Mouse (Mus musculus) T-helper 1 cell (primary cell): ENCODE results near the gene Tdrkh.

Experiments
- in situ Hi-C: fragments of 300-600 bp; cut with MboI, MseI; formaldehyde crosslinking; loops from one replicate; pipeline ENCODE4 v1.15.1; 2025; ENCODE audit warnings: high pct_unique_total_duplicates

Gene Tdrkh

DNA sequence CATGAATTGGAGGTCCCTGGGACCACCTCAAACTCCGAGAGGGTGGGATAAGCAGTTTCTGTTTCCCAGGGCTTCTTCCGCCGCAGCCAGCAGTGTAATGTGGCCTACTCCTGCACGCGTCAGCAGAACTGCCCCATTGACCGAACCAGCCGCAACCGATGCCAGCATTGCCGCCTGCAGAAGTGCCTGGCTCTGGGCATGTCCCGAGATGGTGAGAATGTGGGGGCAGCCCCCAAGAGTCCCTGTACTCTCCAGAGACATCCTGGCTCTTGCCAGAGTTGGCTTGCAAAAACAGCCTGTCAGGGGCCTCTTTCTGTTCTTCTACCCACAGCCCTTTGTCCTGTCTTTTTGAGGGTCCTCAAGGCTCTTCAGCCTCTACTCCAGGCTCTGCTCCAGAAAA is 25.7 kb upstream of the Tdrkh start:
- in situ Hi-C loops, result no loop called here

DNA sequence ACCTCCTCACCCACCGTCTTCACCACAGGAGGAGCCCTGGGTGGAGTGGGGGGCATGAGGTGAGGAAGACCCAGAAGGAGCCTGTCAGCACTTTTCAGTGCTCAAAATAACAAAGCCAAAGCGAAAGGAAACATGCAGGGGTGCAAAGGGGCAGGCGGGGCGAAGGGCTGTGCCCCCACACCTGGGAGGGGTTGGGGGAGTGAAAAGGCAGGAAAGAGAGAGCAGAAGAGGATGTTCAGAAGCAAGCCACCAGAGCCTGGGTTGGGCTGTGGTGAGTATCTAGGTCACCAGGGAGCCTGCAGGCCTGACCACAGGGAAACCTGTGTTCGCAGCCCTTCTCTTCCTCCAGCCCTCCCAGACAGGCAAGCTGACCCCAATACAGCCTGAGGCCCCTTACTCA is 25.0 kb upstream of the Tdrkh start:
- in situ Hi-C loops, result no loop called here

DNA sequence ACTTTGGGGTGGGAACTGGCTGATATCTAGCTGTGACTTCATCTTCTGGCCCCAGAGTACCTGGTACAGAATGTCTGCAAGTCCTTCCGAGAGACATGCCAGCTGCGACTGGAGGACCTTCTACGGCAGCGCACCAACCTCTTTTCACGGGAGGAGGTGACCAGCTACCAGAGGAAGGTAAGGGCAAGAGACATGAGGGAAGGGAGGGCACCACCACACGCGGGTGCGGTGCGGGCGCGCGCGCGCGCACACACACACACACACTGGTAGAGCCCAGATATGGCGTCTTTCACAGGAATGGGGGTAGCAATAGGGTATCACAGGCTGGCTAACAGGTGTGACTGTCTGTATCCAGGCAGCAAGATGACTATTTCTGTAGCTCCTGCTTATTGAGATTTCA is 23.7 kb upstream of the Tdrkh start:
- in situ Hi-C loops, result no loop called here

DNA sequence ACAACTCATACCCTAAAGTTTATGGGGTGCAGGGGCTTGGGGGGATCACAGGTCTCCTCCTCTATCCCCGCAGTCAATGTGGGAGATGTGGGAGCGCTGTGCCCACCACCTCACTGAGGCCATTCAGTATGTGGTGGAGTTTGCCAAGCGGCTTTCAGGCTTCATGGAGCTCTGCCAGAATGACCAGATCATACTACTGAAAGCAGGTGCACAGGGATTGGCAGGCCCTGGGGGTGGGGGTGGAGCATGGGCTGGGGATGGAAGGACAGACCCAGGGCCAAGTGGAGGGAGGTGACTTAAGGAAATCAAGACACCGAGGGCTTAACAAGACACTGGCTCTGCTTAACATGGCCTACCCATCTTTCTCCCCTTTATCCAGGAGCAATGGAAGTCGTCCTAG is 22.1 kb upstream of the Tdrkh start:
- in situ Hi-C loops, result no loop called here

DNA sequence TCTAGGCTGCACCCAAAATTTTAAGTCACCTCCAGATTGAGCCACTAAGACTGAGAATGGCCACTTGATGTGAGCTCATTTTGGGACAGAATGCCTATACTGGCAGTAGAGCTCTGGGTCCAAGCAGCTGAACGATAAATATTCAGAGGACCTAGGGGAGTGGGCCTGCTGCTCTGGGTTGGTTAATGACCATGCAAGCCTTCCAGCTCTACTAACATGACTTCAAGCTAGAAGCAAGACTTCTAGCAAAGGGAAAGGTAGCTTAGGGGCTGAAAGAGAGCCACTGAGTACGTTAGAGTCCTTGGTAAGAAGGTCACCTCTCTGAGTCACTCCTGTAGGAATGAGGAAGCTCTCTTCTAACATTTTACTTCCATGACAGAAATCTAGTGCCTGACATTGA is 20.9 kb upstream of the Tdrkh start:
- in situ Hi-C loops, result no loop called here

DNA sequence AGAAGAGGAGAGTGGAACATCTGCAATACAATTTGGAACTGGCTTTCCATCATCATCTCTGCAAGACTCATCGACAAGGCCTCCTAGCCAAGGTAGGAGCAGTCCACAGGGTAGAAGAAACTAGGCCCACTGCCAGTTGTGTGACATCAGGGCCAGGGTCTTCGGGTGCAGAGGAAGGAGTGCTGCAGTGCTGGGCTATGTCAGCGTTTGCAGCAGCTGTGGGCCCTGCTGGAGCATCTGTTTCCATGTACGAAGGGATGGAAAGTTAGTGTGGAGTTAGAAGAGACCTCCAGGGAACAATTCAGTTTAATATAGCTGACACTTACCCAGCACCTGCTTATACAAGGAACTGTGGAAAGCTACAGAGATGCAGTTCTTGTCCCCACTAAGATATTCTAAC is 20.0 kb upstream of the Tdrkh start:
- in situ Hi-C loops, result no loop called here

DNA sequence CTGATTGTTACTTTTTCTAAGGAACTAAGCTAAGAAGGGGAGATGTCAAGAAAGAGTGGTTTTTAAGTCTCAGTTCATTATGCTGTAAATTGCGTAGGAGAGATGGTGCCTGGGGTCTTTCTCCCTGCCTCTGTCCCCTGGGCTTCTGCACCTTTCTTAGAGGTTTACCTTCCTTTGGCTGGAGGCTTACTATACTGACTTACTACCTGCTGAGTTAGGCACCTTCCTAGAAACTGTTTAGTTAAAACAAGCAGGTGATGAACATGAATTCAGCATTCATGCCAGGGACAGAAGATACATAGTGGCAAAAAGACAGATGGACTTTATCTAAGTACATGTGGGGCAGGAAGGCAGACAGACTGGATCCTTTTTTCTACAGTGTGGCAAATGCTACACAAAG is 16.7 kb upstream of the Tdrkh start:
- in situ Hi-C loops, result no loop called here

DNA sequence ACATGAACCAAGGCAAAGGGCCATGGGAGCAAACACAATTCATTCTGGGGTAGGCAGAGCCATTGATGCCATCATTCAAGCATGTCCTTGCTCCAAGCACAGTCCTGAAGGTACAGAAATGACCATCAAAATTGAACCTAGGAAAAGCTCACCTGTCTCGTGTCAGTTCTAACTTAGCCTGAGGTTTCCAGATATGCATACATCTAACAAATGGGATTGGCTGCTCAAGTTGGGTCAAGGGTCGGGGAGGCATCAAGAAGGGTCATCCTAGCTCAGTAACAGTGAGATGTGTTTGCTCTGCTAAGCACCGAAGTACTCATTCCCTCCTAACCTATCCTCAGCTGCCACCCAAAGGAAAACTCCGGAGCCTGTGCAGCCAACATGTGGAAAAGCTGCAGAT is 16.2 kb upstream of the Tdrkh start:
- in situ Hi-C loops, result no loop called here

DNA sequence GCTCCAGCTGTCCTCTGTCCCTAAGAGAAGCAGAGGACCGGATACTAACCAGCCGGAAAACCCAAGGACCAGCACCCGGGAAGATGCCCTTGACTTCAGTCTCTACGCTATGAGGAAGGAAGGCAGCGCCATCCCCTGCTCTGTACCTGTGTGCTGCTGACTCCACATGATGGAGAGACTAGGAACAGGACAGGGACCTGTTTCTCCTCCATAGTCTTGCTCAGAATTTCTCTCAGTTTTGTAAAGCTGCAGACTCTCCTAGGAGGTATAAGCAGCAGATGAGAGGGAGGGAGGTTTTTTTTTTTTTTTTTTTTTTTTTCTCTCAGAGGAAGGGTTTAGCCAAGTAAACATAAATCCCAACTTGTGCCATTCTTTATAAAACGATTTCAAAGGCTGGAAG is 14.9 kb upstream of the Tdrkh start, which contains the start of gene Lingo4:
Gene Lingo4 (plus strand): TSS at position 301 of the 400 bp plus-strand sequence.
- in situ Hi-C loops, result no loop called here

DNA sequence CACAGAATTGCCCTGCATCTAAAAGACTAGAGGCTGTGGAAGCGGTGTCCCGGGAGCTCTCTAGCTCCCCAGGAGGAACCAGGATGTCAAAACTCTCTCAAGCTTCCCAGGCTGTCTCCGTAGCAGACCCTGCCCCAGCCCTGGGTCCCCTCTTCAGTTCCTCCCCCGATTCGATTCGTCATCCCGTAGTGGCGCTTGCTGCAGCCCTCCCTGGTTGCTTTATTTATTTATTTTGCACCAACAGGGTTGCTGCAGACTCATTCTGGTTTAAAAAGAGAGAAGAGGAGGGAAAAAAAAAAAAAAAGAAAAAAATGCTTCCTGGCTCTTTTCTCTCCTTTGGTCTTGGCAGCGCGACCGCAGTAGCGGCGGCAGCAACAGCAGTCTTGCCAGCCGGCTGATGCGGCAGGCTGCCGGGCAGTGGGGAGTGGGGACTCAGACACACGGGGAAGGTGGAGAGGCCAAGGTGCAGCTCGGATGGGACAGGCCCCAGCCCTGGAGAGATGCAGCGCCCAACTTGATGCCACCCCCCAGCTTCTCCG is 14.1 kb upstream of the Tdrkh start:
- in situ Hi-C loops, result no loop called here

DNA sequence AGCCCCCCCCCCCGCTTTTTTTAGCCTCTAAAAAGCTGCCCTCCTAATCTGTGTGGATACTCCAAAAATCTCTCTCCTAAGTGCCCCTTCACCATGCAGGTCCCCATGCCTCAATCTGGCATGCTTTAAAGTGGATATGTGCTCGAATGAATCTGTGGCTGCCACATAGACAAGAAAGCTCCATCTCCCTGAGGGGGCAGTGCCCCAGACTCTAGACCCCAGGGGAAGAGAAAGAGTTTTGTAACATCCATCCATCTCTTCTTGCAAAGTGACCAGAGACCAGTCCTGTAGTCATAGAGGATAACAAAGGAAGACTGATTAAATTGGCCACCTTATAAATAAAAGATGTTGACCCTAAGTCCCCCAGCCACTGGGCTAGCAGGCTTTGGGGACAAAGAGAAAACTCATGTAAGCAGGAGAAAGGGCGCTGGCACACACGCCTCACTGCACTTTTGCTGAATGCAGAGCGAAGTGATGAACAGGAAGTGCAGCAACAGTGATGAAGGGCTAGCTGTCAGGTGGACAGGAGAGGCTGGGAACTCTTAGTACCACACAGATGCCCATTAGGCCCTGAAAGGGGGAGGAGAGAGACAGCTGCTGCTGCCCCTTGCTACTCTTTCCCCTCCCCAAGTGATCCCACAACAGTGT is 13.3 kb upstream of the Tdrkh start:
- in situ Hi-C loops, result no loop called here

DNA sequence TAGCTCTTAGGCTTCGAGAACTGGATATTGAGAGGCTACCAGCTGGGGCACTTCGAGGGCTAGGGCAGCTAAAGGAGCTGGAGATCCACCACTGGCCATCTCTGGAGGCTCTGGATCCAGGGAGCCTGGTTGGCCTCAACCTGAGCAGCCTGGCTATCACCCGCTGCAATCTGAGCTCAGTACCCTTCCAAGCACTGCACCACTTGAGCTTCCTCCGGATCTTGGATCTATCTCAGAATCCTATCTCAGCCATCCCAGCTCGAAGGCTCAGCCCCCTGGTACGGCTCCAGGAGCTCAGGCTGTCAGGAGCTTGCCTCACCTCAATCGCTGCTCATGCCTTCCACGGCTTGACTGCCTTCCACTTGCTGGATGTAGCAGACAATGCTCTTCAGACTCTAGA is 10.6 kb upstream of the Tdrkh start:
- in situ Hi-C loops, result no loop called here

DNA sequence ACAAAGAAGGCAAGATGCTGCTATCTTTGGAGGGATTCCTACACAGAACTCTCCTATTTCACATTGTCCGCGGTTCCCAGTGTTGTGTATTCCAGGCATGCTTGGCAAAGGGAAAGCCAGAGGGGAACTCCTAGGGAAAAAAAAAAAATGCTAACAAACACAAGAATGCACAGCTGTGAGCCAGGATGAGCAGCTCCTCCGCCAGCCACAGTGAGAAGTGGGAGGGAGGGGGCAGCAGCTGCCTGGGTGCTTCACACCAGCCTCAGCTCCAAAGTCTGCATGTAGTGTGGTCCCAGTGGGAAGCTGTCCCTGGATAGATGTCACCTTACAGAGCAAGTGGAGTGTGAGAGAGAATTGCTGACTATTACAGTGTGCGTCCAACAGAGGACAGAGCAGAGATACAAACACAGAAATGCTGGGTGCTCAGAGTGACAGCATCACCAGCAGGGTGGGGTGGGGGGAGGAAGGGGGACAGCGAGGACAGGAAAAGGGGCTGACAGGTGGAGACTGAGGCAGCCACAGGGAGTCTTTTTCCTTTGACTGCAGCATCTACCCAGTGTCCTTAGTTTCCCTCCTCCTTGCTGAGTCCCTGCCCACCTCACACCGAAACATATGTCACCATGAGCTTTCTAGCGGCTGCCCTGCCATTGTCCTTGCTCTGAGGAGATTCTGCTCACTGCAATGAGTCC is 8.6 kb upstream of the Tdrkh start:
- in situ Hi-C loops, result no loop called here

DNA sequence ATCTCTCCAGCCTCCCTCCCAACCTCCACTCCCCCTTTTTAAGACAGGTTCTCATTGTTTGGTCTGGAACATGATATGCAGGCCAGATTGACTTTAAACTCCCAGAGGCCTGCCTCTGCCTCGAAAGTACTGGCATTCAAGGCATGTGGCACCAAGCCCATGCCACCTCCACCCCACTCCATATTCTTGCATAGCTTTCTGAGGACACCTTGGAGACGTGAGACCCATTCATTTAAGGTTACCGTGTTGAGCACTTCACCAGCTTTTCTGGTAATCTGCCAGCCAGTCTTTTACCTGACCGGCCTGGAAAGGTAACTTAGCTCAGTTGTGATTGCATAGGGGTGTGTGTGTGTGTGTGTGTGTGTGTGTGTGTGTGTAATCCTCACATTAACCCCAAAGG is 7.5 kb upstream of the Tdrkh start:
- in situ Hi-C loops, result no loop called here

DNA sequence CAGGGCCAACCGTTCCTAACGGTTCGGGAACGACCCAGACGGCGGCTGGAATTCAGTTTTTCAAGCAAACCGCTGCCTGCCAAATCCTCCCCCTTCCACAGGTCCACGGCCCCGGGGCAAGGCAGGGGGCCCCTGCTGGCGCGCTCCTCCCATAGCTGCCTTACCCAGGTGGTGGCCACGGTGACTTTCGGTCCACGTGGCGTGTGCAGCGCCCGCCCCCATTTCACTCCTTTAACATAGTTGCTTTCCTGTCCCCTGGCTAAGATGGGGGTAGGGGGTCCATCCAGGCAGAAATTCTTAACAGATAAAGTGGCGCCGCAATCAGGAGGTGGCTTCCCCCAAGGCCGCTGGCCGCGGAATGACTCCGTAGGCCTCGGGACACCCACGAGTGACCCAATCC is 543 bp upstream of the Tdrkh start:
- in situ Hi-C loops, result no loop called here

DNA sequence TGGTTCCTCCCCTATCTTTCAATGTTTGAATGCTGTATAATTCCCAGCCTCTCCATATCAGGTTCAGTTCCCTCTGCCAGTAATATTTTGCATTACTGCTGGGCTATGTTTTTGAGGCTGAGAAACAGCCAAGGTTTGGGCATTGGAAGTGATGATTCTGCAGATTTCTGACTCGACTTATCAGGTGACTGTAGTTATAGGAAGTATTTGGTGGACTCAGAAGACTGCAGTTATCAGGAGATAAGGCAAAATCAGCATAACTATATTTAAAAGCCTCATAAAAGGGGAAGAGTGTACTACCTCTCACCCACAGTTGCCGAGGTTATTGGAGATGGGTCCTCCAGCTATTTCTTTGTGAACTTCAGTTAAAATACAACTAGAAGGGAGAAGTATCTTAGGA is 17.9 kb downstream of the Tdrkh start:
- in situ Hi-C loops, result no loop called here

DNA sequence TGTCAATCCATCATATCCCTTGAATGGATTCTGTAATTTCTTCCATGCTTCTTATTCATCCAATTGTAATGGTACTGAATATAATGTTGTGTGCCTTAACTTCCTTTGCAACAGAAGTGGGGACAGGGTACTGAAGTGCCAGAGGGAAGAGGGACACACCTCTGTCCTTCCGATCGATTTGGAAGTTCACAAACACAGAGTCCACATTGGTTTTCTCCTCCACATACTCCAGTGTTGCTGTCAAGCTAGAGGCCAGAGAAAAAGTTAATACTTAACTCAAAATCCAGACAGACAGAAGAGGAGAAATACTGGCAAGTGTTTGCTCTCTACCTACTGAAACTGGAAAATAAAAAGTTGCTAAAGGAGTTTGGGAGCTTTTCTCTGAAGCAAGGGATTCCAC is 21.2 kb downstream of the Tdrkh start:
- in situ Hi-C loops, result no loop called here

DNA sequence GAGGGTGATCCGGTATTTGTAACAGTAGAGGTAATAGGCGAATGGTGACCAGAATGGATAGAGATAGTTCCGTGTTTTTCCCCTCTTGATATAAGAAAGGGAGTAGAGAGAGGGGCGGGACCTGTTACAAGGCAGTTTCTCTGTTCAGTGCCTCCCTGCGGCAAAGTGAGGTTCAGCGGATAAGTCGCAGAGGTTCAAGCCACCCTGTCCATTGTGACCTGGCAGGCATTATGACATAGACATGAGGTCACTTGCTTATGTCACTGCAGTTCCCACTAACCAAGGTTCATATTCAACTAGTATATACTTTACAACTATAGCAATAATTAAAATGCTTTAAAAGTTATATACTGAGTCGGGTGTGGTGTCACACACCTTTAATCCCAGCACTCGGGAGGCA is 23.3 kb downstream of the Tdrkh start:
- in situ Hi-C loops, result no loop called here

DNA sequence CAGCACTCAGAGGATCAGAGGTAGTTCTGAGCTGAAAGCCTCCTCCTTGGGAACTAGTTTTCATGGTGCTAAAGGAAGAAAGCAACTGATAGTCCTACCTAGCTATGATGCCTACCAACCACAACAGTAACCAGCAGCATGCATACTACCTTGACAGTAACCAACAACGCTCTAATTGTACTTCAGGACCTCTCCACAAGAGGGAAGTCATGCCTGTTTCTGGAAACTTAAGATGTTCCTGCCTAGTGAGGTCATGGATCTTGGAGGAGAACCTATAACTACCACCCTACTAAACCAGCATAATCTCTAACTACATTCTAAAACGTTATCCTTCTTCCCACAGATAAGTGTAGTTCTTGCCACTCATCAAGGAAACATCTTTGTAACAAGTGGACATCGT is 28.1 kb downstream of the Tdrkh start:
- in situ Hi-C loops, result loop anchor here (5.0 kb wide), 1 partner anchor 64 kb away; no protein-coding TSS in a partner anchor

DNA sequence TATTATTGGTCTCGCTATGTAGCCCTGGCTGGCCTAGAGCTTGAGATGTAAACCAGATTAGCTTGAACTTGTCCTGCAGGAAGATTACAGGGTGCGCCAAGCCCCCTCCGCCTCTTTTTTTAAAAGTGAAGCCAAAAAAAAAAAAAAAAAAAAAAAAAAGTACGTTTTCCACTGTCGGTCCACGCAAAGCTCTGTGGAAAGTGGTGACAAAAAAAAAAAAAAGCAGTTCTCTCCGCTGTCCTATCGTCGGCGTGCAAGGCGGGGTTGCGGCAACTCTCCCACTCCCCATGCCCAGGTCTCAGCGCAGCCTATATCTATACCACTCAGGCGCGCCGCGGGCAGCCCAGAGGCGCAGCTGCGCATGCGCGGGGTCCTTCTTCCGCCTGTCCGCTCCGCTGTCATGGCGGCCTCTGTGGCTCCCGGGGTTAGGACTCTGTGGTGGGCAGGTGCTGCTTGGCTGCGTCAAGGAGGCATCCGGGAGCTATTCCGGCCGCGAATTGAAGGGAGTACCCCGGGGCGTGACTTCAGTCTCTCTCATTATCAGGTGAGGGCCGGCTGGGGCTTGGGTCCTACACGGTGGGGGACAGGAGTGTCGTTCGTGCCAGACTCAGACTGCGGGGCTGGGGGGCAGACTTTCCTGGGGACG is 30.0 kb downstream of the Tdrkh start, which contains the start of gene Mrpl9:
Gene Mrpl9 (plus strand): TSS at position 368 of the 646 bp plus-strand sequence.
- in situ Hi-C loops, result loop anchor here (5.0 kb wide), 1 partner anchor 66 kb away; no protein-coding TSS in a partner anchor

DNA sequence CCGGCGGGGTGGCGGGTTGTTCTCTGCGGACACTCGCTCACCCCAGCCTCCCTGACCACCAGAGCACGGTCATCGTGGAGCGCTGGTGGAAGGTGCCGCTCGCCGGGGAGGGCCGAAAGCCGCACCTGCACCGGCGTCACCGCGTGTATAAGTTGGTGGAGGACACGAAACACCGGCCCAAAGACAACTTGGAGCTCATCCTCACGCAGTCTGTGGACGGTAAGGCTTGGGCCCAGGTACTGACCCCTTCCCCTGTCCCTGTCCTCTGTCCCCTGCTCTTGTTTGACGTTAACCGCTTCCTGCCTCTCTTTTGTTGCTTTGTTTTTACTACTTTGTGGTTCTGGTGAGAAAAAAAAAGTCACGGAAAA is 30.5 kb downstream of the Tdrkh start, which contains the start of gene Oaz3:
Gene Oaz3 (minus strand): TSS at position 319 of the 368 bp plus-strand sequence.
- in situ Hi-C loops, result loop anchor here (5.0 kb wide), 1 partner anchor 66 kb away; no protein-coding TSS in a partner anchor

DNA sequence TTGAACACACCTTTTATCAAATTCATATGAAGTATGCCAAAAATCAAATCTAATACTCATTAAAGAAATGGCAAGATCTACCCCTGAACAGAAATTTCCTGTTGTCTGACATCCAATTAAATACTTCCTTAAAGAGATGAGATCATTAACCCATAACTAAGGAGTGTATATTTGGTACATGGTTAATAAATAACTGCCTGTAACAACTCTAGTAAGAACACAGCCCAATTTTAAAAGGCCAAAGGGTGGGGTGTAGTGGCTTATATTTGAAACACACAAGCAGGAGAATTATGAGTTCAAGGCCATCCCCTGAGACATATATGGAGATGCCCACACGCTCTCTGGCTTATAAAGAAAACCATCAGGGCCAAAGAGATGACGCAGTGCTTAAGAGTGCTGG is 36.3 kb downstream of the Tdrkh start:
- in situ Hi-C loops, result no loop called here
